Mouse (Mus musculus) cerebellum, adult 18-20 months (tissue): ENCODE measurements around the gene Gstm3.

Source experiments
- DNase-seq, 2 experiments: peaks; one replicate each; pipeline ENCODE4 v3.0.0; 2021

Gstm3 gene

DNA sequence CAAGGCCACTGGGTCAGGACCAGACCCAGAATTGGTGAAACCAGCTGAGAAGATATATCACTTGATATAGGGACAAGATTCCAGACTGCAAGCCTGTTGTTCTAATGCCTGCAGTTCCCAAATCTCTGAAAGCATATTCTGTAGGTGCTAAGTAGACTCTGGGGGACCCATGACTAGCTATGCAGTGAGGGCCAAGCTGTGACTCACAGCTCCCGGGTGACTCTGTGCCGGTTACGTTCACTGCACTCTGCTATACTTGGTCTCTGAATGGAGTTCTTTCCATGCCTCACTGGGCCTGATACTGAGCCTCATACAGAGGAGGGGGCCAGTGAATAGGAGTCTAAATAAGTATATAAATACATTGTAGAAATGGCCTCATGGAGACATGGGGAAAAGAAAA lies 41.2 kb downstream of the Gstm3 start:
- DNase-seq = no peak

DNA sequence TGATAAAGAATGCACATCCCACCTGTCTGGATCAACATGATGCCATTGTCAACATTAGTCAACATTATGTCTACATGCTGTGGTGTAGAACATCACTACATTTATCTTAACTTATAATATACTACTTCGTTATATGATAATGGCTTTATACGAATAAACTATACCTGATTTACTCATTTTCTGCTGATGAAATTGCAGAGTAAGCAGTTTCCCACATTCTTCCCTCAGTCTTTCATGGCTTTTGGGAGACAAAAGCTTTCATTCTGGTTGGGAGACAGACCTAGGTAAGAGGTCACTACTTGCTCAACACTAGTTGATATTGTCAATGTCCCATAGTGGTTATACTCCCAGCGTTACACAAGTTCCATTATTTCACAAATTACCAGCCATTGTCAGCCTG lies 43.7 kb downstream of the Gstm3 start:
- DNase-seq = no peak

DNA sequence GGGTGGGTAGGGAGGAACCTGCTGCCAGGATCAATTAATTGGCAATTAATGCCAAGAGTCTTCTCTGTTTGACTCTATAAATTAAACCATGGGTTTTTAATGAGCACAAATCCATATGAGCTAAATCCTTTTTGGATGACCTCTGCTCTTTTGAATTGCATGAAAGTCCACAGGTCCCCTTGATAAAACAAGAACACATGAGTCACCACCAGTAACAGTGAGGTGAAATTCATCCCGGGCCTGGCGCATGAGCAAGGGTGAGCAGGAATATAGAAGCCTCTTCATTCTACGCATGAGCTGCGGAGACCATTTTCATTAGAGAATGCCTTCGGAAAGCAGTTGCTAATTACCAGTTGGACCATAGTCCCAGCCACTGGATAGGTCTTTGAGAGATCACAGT lies 48.7 kb downstream of the Gstm3 start:
- DNase-seq = no peak

DNA sequence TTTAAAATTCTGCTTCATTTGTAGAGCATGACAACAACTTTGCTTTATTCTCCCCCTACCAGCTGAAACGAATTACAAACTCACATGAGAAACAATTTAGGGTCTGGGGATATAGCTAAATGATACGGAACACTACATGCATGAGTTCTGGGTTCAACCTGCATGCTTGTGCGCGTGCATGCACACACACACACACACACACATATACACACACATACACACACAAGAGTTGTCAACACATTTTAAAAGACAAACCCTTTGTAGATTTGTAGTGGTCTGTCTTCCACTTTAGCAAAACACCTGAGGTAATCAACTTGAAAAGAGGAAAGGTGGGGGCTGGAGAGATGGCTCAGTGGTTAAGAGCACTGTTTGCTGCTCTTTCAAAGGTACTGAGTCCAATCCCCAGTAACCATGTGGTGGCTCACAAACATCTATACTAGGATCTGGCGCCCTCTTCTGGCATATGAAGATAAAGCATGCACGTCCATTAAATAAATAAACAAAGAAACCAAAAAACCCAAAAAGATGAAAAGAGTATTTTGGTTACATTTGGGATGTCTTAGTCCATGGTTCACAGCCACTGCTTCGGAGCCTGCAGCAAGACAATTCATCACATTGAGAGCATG lies 51.2 kb downstream of the Gstm3 start:
- DNase-seq = peak; percentile 34 to 68

DNA sequence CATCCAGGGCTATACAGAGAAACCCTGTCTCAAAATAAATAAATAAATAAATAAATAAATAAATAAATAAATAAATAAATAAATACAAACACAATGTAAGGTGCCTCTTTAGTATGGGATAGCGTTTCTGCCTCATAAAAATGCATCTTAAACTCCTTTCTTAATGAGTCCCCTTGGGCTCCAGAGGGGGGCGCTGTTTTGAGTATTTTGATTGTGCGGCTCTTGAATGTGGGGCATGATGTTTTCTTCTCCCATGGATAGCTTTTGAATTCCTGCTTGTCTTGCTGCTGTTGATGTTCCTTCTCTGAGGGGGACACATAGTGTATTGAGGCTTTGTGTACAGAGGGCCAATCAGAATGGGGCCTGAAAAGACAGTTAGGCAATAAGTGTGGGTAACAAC lies 52.0 kb downstream of the Gstm3 start:
- DNase-seq = no peak

DNA sequence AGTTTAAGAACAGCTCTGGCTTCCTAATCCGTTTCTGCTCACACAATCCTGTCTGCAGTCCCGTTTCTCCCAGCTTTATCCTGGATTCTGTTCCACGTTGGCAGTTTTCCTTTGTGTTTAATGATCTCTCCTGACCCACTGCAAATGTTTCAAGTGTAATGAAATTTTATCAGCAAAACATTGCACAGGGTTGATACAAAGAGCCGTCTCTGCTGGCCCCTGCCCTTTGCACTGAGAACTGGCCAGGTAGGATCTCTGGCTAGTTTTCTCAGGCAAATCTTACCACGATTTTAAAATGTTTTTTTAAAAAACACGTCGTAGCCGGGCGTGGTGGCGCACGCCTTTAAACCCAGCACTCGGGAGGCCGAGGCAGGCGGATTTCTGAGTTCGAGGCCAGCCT lies 52.4 kb downstream of the Gstm3 start:
- no peak for DNase-seq
